Mouse (Mus musculus) layer of hippocampus, postnatal 14 days (tissue): ENCODE results near the gene Wfs1. TPM values are rescaled to one million over a fixed set of nuclear protein-coding genes. Genes with fewer than 3 reads are reported as not detected.
A peak's percentile ranks its signal among the peaks of the same experiment; 100 is the strongest.
"Not testable (repeated sequence)": the region's sequence is repeated elsewhere in the genome, so short reads cannot be mapped to it uniquely, and the experiment has no call there.

Source experiments
- DNase-seq, 2 experiments: peaks; one replicate each; pipeline ENCODE4 v3.0.0; 2021 to 2022; ENCODE audit warnings: low spot score in 2 of 2, mixed read lengths in 1 of 2
- total RNA-seq, 2 experiments: library from RNA; stranded (reverse); gene quantifications; 2 replicates each; pipeline ENCODE4 v1.2.3; 2021

The Wfs1 gene
- total RNA-seq, 2 experiments from 2014 or later: 115 to 126 TPM

DNA sequence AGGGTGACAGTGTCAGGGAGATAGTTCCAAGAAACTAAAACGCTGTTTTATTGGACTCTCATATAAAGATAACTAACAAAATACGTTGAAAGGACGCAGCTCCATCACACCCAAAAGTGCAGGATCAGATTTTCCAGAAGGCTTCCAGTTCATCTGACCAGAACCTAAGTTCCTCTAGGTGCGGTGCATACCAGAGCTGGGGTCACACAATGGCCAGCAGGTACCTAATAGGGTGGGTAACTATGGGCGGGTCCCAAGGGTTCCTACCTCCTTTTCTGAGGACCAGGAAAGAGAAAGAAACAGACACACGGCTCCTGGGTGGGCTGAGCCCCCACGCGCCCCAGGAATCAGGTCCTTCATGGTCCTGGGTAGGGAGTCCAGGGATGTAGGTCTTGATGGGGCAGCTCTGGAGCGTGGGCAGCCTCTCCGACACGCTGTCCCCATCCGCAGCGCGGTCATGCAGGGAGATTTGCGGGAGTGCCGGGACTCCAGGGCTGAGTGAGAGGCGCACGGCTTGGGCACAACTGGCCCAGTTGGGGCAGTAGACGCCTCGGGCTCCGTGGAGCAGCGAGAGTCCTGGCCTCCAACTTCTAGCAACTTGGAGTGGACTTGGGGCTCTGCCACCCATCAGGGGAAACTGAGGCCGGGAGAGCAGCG, 753 bp downstream of the Wfs1 start:
- DNase-seq: no peak

DNA sequence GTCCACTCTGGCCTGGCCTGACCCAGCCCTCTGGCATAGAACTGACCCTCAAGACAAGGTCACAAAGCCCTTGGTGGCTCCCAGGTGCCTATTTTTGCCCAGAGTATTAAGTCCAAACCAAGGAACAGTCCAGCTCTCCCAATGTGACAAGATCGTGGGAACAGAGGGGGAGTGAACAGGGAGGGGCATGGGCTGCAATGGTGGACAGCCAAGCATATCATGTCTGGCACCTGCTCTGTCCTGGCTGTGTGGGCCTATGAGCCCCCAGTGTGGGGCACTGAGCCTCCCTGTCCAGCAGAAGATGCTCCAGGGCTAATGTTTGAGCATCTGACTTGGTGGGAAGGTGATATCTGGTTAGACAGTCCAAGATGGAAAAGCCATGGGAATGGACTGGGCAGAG, 2.4 kb downstream of the Wfs1 start:
- no peak for DNase-seq

DNA sequence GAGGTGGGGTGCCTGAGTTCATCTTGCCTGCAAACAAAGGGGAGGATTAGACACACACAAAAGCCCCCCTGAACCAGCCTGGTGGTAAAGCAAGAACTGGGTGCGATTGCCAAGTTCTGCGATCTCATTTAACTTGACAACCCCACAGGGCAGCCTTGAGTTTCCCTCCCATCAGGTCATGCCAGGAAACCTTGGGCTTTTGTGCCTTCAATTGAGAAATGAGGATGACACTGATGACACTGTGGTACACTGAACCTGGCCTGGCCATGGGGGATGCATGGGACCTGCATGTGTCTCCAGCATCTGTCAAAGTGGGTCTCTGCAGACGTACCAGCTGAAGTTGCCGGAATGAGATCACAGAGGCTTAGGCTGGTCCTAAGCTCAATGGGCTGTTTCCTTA, 6.7 kb downstream of the Wfs1 start:
- no peak for DNase-seq

DNA sequence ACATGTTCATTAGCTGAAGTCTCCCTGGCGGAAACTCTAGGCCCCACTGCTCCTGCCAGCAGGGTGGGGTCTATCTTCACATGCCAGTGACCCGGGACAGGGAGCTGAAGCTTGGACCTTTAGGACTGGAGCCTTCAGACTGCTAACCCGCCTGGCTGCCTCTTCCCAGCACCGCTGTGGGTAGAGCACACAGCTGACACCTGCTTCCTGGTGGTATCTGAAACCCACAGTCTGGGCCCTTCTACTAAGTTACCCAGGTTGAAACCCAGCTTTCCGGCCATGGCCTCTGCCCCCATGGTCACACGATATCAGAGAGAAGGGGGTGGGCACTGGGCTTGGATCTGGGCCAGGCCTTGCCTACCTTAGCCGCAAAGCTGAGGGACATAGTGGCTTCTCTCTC, 9.4 kb downstream of the Wfs1 start:
- DNase-seq: no peak

DNA sequence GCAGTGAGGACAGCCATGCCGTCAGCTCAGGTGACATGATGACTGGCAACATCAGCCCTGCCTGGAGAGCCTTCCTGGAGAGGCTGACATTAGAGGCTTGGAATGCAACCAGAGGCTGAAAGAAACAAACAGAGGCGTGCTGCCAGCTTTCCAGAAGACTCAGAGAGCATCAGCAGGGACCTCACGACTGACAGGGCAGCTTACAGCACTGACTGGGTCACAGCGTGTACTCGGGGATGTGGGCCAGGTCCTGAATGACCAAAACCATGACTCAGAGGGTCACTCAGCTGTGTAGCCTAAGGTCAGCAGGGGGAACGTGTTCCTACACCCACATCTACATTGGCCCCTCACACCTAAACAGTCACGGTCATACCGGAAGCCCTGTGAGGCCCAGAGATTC, 10.0 kb downstream of the Wfs1 start:
- DNase-seq: no peak

DNA sequence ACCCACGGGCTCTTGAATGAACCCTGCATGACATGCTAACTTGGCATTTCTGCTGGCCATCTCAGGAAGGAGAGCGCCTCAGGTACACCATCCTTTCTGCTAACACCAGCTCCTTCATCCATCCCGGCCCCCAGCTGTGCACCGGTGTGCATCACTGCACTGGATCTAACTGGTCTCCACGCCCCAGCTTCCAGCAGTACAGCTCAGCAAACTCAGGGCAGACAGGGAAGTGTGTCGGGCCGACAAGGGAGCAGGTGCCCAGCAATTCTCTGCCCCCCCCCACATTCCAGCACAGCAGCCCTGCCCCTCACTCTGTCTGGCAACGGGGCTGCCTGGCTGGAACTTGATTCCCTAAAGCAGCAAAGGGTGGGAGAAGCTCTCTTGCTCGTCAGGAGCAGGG, 11.2 kb downstream of the Wfs1 start:
- no peak for DNase-seq

DNA sequence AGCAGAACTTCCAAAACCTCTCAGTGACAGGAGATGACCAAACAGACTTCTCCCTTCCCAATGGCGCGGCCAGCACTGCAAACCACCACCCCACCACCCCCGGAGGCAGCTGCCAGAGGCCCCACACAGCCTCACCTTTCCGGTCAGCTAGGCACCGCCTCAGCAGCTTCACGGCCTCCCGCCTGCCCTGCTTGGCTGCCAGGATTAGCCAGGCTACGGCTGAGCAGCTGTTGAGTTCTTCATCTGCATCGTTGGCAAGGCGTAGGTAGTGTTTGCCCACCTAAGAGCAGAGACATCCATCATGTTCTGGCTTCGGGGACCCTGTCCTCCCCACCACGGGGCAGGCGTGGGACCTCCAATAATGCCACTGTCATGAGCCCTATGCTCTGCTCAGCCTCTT, 13.7 kb downstream of the Wfs1 start:
- DNase-seq: no peak

DNA sequence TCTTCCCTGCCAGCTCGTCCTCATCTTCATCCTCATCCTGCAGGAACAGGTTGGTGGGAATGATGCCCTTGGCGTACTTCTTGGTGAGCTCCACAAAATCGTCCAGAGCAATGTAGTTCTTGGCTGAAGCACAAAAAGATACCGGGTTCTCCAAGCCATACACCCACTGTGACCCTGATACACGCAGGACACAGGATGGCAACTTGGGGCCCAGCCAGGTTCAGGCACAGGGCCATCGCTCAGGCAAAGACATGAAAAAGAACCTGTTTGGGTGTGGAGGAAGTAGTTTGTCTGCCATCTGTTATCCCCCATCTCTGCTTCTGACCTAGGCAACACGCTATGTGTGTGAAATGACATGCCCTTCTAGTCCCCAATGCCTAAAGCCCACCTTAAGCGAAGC, 17.4 kb downstream of the Wfs1 start:
- DNase-seq: no peak

DNA sequence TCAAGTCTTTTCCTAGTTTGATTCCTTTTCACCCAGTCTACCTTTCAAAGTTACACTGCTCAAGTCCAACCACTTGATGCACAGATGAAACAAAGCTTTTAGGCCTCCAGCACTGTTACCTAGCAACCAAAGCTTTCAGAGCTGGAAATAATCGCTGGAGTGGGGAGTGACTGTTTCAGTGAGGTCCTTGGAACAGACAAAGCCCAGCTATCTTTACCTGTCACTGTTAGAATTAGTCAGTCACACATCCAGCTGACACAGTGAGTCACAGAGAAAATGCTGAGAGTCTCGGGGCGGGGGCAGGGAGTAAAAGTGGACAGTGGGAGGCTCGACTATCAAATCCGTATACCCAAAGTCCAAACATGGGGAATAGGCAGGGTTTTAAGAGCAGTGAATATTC, 28.5 kb downstream of the Wfs1 start:
- no peak for DNase-seq

DNA sequence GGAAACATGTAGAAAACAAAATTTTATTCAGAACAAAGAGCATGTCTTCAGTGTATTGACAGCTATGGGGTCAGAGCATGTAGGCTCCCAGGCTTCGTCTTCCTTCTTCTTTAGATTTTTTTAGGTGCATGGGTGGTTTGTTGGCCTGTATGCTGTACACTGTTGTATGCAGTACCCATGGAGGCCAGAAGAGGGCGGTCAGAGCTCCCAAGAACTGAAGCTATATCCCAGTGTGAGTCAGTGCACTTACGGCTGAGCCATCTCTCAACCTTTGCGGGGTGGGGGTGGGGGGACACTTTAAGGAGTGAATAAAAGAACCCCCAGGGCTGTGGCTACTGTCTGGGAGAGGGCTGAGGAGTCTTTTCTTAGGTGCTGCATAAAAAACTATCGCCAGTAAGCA, 30.2 kb downstream of the Wfs1 start:
- DNase-seq: peak; percentile 80 to 84

DNA sequence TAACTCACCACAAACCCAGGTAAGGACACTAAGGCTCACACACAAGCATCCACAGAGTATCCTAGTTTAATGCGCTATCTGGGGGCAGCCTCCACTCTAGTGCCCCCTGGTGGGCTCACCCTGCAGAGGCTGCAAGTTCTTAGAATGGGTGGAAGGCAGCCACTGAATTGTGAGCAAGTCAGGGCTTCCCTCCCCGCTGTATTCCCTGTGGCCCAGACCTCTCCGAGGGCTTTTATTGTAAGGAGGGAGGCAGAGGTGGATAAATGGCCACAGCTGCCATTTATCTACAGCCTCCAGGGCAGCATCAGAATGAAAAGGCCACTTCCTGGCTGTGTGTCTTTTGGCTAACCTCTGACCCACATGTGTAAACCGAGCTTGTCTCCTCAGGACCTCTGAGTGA, 33.6 kb downstream of the Wfs1 start:
- DNase-seq: no peak

DNA sequence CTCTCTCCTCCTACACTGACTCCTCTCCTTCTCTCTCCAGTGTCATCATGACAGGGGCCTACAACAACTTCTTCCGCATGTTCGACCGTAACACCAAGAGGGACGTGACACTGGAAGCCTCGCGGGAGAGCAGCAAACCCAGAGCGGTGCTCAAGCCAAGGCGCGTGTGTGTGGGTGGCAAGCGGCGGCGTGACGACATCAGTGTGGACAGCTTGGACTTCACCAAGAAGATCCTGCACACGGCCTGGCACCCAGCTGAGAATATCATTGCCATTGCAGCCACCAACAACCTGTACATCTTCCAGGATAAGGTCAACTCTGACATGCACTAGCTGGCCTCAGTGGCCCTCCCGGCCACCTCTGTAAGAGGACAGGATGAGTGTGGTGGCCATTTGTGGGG, 36.7 kb downstream of the Wfs1 start:
- no peak for DNase-seq

DNA sequence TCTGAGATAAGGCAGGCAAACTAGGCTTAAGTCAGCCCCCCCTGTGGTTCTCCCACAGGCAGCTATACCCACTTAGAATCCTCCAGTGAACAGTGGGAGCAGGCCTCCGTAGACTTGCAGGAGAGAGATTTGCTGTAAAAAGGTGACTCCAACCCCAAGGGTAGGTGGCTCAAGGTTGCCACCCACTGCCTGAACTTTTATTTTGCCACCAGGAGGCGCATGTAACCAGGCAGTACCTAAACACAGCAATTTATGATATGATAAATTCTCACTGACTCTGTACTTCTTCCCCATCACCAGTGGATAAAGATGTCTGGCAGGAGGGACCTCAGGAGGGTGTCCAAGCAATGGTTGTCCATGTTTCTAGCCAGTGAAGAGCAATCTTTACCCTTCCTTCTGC, 38.1 kb downstream of the Wfs1 start:
- DNase-seq: no peak

DNA sequence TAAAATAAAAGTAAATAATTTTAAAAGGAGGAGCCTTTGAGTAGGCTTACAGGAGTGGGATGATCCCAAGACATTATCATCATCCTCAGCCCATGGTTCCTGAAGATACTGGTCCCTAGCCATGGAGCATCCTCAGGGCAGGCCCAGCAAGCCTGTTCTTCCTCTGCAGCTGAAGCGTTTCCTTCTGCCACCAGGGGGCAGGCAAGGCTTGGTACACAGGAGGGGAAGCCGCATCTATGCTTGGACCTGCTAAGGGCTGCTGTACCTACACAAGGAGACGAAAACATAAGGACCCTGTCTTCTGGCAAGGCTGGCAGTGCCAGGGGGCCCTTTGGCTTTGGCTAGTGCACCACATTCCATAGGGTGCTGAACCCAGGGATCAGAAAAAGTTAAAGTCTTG, 40.2 kb downstream of the Wfs1 start:
- peak; percentile 69 to 72 for DNase-seq

DNA sequence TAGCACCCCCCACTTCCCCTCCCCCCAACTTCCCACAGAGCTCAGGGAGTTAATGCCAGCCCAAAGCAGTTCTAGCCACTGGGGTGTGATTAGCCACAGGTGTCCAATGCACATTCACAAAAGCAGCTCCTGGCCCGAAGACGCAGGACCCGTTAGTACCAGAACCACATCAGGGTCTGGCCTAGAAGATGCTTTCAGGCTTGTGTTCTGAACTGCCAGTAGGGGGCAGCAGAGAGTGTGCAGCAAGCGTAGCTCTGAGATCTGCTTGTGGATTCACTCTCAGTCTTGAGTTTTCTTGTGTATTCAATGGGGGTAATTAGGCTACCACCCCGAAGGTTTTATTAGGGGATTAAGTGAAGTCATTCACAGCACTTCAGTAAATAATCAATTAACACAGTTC, 42.6 kb downstream of the Wfs1 start:
- peak; percentile 64 to 69 for DNase-seq

DNA sequence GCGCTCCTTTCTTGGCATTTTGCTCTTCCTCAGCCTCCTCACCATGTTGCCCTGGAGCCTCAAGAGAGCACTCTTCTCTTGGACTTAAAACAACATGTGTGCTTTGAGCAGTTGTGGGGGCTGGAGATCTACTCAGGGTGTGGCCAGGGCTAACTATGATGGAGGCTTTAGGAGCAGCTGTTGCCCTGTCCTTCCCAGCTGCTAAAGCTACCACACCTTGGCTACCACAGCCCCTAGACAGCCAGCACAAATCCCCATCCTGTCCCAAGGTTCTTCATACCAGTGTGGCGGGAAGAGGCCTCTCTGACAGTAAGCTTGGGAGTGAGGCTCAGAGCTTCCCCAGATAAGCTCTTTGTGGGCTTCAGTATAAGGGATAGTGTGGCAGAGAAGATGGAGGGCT, 43.3 kb downstream of the Wfs1 start:
- no peak for DNase-seq

DNA sequence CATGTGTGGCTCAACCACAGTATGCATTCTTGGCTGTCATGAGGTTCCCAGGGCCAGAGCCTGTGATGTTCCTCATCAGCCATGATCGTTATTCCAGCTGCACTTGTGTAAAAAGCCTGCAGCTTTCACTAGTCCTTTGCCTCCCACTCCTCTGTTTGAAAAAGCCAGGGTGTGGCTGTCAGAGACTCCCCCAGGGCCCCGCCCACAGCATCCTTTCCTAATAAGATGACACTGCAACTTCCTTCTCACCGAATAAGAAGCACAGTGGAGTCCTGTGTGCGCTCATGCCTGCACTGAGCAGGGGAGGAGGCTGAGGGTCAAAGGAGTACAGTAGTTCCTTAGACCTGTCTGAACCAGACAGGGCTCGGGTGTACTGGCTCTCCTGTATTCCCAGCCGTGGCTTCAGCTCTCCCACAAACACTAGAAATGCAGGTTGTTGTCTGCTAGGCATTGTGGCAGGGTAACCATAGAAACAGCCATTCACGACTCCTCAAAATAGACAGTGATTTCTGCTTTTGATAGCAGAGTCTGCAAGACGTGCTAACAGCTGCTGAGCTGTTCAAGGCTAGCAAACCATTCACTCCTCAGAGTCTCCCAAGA, 43.8 kb downstream of the Wfs1 start:
- DNase-seq: peak in 1 of 2 experiments; percentile 55

DNA sequence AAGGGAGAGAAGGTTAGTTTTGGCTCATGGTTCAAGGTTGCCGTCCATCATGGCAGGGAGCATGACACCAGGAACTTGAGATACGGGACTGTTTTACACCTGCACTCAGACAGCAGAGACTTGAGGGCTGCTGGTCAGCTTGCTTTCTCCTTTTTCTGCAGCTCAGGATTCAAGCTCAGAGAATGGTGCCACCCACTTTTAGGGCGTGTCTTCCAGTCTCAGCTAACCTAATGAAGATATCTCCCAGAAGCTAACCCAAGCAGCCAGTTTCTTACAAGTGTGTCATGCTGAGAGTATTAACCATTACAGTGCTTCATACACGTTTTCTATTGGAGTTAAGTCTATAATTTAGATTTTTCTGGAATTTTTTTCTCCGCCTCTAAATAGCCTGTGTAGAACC, 44.5 kb downstream of the Wfs1 start:
- DNase-seq: no peak

DNA sequence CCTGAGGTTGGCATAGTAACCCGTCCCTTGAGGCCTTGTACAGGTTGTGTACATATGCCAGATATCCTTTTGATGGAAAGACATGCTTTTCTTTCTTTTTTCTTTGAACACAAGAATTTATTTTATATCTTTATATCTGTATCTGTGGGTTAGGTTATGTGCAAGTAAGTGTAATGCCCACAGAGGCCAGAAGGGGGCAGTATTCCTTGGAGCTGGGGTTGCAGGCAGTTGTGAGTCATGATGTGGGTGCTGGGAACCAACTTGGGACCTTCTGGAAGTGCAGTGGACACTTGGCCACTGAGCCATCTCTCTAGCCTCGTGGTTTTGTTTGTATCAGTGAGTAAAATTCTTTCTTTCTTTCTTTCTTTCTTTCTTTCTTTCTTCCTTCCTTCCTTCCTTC, 46.6 kb downstream of the Wfs1 start:
- DNase-seq: no peak

DNA sequence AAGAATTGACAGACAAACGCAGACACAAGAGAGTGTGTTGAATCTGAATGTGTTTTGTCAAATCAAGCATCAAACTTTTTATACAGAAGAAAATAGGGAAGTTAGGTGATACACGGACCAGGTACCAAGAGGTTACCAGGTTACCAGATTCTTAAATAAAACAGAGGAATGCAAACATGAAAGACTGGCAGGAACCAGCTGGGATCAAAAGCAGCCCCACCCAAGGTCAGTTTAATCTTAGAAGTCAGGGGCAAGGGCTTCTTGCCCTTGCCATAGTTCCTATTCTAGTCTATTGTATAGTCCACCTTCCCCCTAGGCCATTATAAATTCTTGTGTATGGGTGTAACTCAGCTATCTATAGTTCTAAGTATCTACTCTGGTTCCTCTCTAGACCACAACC, 50.0 kb downstream of the Wfs1 start:
- DNase-seq: not testable (repeated sequence)

DNA sequence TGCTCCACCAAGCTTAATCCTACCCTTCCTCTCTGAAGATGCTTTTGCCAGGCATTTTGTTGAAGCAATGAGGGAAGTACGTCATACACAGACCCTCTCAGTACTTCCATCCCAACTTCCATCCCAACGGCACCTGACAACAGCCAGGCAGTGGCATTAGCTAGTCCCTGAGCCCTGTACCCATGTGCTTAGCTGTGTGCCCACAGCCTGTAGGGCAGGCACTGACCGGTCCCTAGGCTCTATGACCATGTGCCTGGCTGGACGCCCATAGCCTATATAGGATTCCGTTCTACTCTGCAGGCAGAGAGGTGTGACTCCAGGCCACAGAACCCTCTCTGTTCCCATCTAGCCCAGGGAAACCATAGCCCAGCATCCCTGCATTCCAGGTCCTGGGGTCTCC, 51.0 kb downstream of the Wfs1 start:
- DNase-seq: no peak

DNA sequence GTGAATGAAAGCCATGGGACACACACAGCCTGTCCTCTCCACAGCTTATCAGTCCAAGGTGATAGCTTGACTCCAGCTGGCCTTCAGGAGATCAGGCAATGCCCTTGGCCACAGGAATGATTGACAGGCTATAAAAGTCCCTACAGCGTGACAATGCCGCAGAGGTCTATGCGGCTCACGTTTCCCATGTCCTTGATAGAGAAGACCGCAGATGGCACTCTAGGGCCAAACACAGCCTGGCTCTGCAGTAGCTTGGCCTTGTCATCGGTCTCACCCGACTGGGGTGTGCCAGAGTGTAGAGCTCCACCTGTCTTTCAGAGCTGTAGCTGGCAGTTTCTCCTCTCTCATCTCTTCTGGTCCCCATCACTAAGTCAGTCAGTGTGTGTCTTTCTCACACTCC, 52.5 kb downstream of the Wfs1 start:
- DNase-seq: no peak
